Mouse (Mus musculus): ENCODE results near the gene Entpd3. TPM values are rescaled to one million over a fixed set of nuclear protein-coding genes. Genes with fewer than 3 reads are reported as not detected.
A peak's percentile ranks its signal among the peaks of the same experiment; 100 is the strongest.

Gene Entpd3
- polyA plus RNA-seq, 1 experiment from 2014 or later, result 3.1 TPM

GRCm38 (mm10) chr9:120547026-120547668 lies 7.5 kb downstream of the Entpd3 start:
- no peaks in the 10 kb centered on the region for H3K36me3 ChIP-seq (ENCODE audit: control insufficient read depth, insufficient read depth, low read length)
- no peak overlapping the region for H3K4me2 ChIP-seq (ENCODE audit: low read length)
- no peaks in the 10 kb centered on the region for H3K27me3 ChIP-seq (ENCODE audit: control insufficient read depth, insufficient read depth, low read length)
- H3K27ac ChIP-seq (replicated peaks; ENCODE audit: low read depth, low read length), result no peak overlapping the region
- no peak overlapping the region for H3K4me3 ChIP-seq (replicated peaks; ENCODE audit: low read depth, low read length)
- no peak for ATAC-seq (ENCODE audit: low FRiP score, low TSS enrichment)
- DNase-seq, result no peak
- no peaks in the 10 kb centered on the region for H3K4me1 ChIP-seq (ENCODE audit: control insufficient read depth, insufficient read depth, low read length)
- 38% methylated on average over 16 of the region's 16 CpGs for WGBS
- H3K9ac ChIP-seq (replicated peaks; ENCODE audit: low read length), result no peak overlapping the region
- H3K9me3 ChIP-seq (ENCODE audit: control insufficient read depth, low read length), result no peaks in the 10 kb centered on the region

GRCm38 (mm10) chr9:120550778-120551177 lies 11.2 kb downstream of the Entpd3 start:
- DNase-seq (no peak), ATAC-seq (ENCODE audit: low FRiP score, low TSS enrichment) (no peak)
- Histone ChIP-seq H3K9ac (replicated peaks; ENCODE audit: low read length) (no peak overlapping the region), H3K4me2 (ENCODE audit: low read length) (no peak overlapping the region), H3K4me3 (replicated peaks; ENCODE audit: low read depth, low read length) (no peak overlapping the region), H3K27me3 (ENCODE audit: control insufficient read depth, insufficient read depth, low read length) (no peaks in the 10 kb centered on the region), H3K4me1 (ENCODE audit: control insufficient read depth, insufficient read depth, low read length) (no peaks in the 10 kb centered on the region), H3K9me3 (ENCODE audit: control insufficient read depth, low read length) (no peaks in the 10 kb centered on the region), H3K27ac (replicated peaks; ENCODE audit: low read depth, low read length) (no peak overlapping the region), H3K36me3 (ENCODE audit: control insufficient read depth, insufficient read depth, low read length) (no peaks in the 10 kb centered on the region)
- WGBS, result 92% methylated on average over 9 of the region's 9 CpGs

GRCm38 (mm10) chr9:120563590-120563989 lies 24.0 kb downstream of the Entpd3 start:
- Histone ChIP-seq H3K9me3 (ENCODE audit: control insufficient read depth, low read length) (no peaks in the 10 kb centered on the region), H3K36me3 (ENCODE audit: control insufficient read depth, insufficient read depth, low read length) (no peaks in the 10 kb centered on the region), H3K4me2 (ENCODE audit: low read length) (no peak overlapping the region), H3K4me1 (ENCODE audit: control insufficient read depth, insufficient read depth, low read length) (no peaks in the 10 kb centered on the region), H3K27ac (replicated peaks; ENCODE audit: low read depth, low read length) (no peak overlapping the region), H3K27me3 (ENCODE audit: control insufficient read depth, insufficient read depth, low read length) (no peaks in the 10 kb centered on the region), H3K4me3 (replicated peaks; ENCODE audit: low read depth, low read length) (no peak overlapping the region), H3K9ac (replicated peaks; ENCODE audit: low read length) (no peak overlapping the region)
- 95% methylated on average over 3 of the region's 3 CpGs for WGBS
- DNase-seq, result no peak
- no peak for ATAC-seq (ENCODE audit: low FRiP score, low TSS enrichment)

GRCm38 (mm10) chr9:120564247-120564646 lies 24.6 kb downstream of the Entpd3 start:
- Histone ChIP-seq H3K27me3 (ENCODE audit: control insufficient read depth, insufficient read depth, low read length) (no peaks in the 10 kb centered on the region), H3K9me3 (ENCODE audit: control insufficient read depth, low read length) (no peaks in the 10 kb centered on the region), H3K9ac (replicated peaks; ENCODE audit: low read length) (no peak overlapping the region), H3K36me3 (ENCODE audit: control insufficient read depth, insufficient read depth, low read length) (no peaks in the 10 kb centered on the region), H3K4me2 (ENCODE audit: low read length) (no peak overlapping the region), H3K4me1 (ENCODE audit: control insufficient read depth, insufficient read depth, low read length) (no peaks in the 10 kb centered on the region), H3K4me3 (replicated peaks; ENCODE audit: low read depth, low read length) (no peak overlapping the region), H3K27ac (replicated peaks; ENCODE audit: low read depth, low read length) (no peak overlapping the region)
- ATAC-seq (ENCODE audit: low FRiP score, low TSS enrichment) (no peak), DNase-seq (no peak)
- WGBS, result 79% methylated on average over 2 of the region's 2 CpGs

GRCm38 (mm10) chr9:120566384-120566783 lies 26.8 kb downstream of the Entpd3 start:
- peaks cover 4% of the 10 kb centered on the region; the same call in 1 of the 2 replicates for H3K4me1 ChIP-seq (ENCODE audit: control insufficient read depth, insufficient read depth, low read length)
- DNase-seq, result no peak
- H3K36me3 ChIP-seq (ENCODE audit: control insufficient read depth, insufficient read depth, low read length), result no peaks in the 10 kb centered on the region
- H3K4me3 ChIP-seq (replicated peaks; ENCODE audit: low read depth, low read length), result no peak overlapping the region
- ATAC-seq (ENCODE audit: low FRiP score, low TSS enrichment), result no peak
- no peak overlapping the region for H3K27ac ChIP-seq (replicated peaks; ENCODE audit: low read depth, low read length)
- H3K27me3 ChIP-seq (ENCODE audit: control insufficient read depth, insufficient read depth, low read length), result no peaks in the 10 kb centered on the region
- H3K9ac ChIP-seq (replicated peaks; ENCODE audit: low read length), result no peak overlapping the region
- no peaks in the 10 kb centered on the region for H3K9me3 ChIP-seq (ENCODE audit: control insufficient read depth, low read length)
- 69% methylated on average over 5 of the region's 5 CpGs for WGBS
- no peak overlapping the region for H3K4me2 ChIP-seq (ENCODE audit: low read length)

- DNase-seq (no peak), ATAC-seq (ENCODE audit: low FRiP score, low TSS enrichment) (no peak)
- no peak overlapping the region for H3K4me2 ChIP-seq (ENCODE audit: low read length)
- no peaks in the 10 kb centered on the region for H3K27me3 ChIP-seq (ENCODE audit: control insufficient read depth, insufficient read depth, low read length)
- H3K27ac ChIP-seq (replicated peaks; ENCODE audit: low read depth, low read length), result no peak overlapping the region
- H3K4me3 ChIP-seq (replicated peaks; ENCODE audit: low read depth, low read length), result no peak overlapping the region
- no peaks in the 10 kb centered on the region for H3K9me3 ChIP-seq (ENCODE audit: control insufficient read depth, low read length)
- no peak overlapping the region for H3K9ac ChIP-seq (replicated peaks; ENCODE audit: low read length)
- H3K36me3 ChIP-seq (ENCODE audit: control insufficient read depth, insufficient read depth, low read length), result peaks cover 13% of the 10 kb centered on the region
- WGBS, result 78% methylated on average over 2 of the region's 2 CpGs
- H3K4me1 ChIP-seq (ENCODE audit: control insufficient read depth, insufficient read depth, low read length), result peaks cover 10% of the 10 kb centered on the region; the same call in 1 of the 2 replicates
Measured at GRCm38 (mm10) chr9:120568917-120569316, 29.3 kb downstream of the Entpd3 start.

- no peak overlapping the region for H3K4me3 ChIP-seq (replicated peaks; ENCODE audit: low read depth, low read length)
- peaks cover 10% of the 10 kb centered on the region; the same call in 1 of the 2 replicates for H3K4me1 ChIP-seq (ENCODE audit: control insufficient read depth, insufficient read depth, low read length)
- H3K27ac ChIP-seq (replicated peaks; ENCODE audit: low read depth, low read length), result no peak overlapping the region
- H3K9me3 ChIP-seq (ENCODE audit: control insufficient read depth, low read length), result no peaks in the 10 kb centered on the region
- H3K27me3 ChIP-seq (ENCODE audit: control insufficient read depth, insufficient read depth, low read length), result no peaks in the 10 kb centered on the region
- no peak overlapping the region for H3K4me2 ChIP-seq (ENCODE audit: low read length)
- peak; percentile 74 for DNase-seq
- peaks cover 22% of the 10 kb centered on the region for H3K36me3 ChIP-seq (ENCODE audit: control insufficient read depth, insufficient read depth, low read length)
- 60% methylated on average over 13 of the region's 13 CpGs for WGBS
- ATAC-seq (ENCODE audit: low FRiP score, low TSS enrichment), result no peak
- no peak overlapping the region for H3K9ac ChIP-seq (replicated peaks; ENCODE audit: low read length)
Measured at GRCm38 (mm10) chr9:120569721-120570333, 30.2 kb downstream of the Entpd3 start.

- Histone ChIP-seq H3K27me3 (ENCODE audit: control insufficient read depth, insufficient read depth, low read length) (no peaks in the 10 kb centered on the region), H3K4me1 (ENCODE audit: control insufficient read depth, insufficient read depth, low read length) (peaks cover 10% of the 10 kb centered on the region; the same call in 1 of the 2 replicates), H3K4me3 (replicated peaks; ENCODE audit: low read depth, low read length) (peak overlapping the region; percentile 81; the same call in 1 of the 2 replicates), H3K36me3 (ENCODE audit: control insufficient read depth, insufficient read depth, low read length) (peaks cover 27% of the 10 kb centered on the region), H3K27ac (replicated peaks; ENCODE audit: low read depth, low read length) (no peak overlapping the region), H3K9ac (replicated peaks; ENCODE audit: low read length) (no peak overlapping the region), H3K4me2 (ENCODE audit: low read length) (peak overlapping the region; percentile 83), H3K9me3 (ENCODE audit: control insufficient read depth, low read length) (no peaks in the 10 kb centered on the region)
- 62% methylated on average over 2 of the region's 2 CpGs for WGBS
- DNase-seq (no peak), ATAC-seq (ENCODE audit: low FRiP score, low TSS enrichment) (no peak)
Measured at GRCm38 (mm10) chr9:120570334-120570725, 30.7 kb downstream of the Entpd3 start.

All from midbrain, embryonic 14.5 days (tissue).